Mouse (Mus musculus): Measurements from ENCODE around the gene Tmem50a. TPM values are rescaled to one million over a fixed set of nuclear protein-coding genes. Genes with fewer than 3 reads are reported as not detected.
A peak's percentile ranks its signal among the peaks of the same experiment; 100 is the strongest.
"Not testable (repeated sequence)": the region's sequence is repeated elsewhere in the genome, so short reads cannot be mapped to it uniquely, and the experiment has no call there.

The Tmem50a gene
- polyA plus RNA-seq, 1 experiment from 2014 or later, result 152 TPM

DNA sequence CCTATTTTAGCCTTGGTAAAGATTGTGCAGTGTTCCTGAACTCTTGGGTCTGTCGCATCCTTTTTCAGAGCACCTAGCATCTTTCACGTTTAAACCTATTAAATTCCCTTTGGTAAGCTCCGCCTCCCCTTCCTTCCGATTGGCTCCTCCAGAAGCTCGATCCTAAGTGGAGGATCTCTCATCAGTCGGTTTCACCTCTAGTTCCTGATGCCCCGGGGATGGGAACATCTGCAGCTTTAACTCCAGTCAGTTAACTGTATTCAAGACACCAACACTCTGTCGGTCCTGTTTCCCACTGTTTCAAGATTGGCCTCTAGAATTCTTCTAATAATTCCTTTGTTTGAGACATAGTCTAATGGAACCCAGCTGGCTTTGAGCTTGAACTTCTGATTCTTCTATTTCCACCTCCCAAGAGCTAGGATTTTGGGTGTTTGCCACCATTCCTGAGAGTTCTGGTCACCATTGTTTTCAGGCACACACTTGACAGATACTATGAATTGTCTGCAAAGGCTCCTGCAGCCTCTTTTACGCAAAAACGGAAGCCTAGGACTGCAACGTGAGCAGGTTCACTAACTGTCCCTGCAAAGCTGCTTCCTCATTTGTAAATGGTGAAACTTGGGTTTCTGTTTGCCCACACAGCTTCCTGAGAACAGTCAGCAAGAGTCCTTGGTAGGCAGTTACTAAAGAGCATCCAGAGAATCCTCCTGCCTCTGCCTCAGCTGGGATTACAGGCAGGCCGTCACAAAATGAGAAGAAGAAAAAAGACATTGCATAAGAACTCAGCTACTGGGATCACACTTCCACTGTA lies 5.1 kb upstream of the Tmem50a start:
- Histone ChIP-seq H3K9me3 (ENCODE audit: control insufficient read depth, low read length) (no peaks in the 10 kb centered on the region), H3K27me3 (replicated peaks; ENCODE audit: control insufficient read depth, insufficient read depth, low read length) (no peaks in the 10 kb centered on the region), H3K9ac (ENCODE audit: low read length) (no peak overlapping the region), H3K4me3 (ENCODE audit: low read depth, low read length) (no peak overlapping the region), H3K4me2 (ENCODE audit: low read length) (no peak overlapping the region), H3K27ac (ENCODE audit: low read depth) (no peak overlapping the region), H3K36me3 (ENCODE audit: control insufficient read depth, insufficient read depth, low read length) (0 out of 2 replicates have a peak, but pooled peaks cover 3% of the 10 kb centered on the region), H3K4me1 (replicated peaks; ENCODE audit: control insufficient read depth, insufficient read depth, low read length) (peaks cover 3% of the 10 kb centered on the region; the same call in 1 of the 2 replicates)
- 40% methylated on average over 12 of the region's 12 CpGs for WGBS
- no peak for DNase-seq (ENCODE audit: low spot score)
- ATAC-seq (replicated peaks; ENCODE audit: low FRiP score, low TSS enrichment, low read depth), result no peak

GRCm38 (mm10) chr4:134918381-134918780 lies 3.6 kb upstream of the Tmem50a start:
- Histone ChIP-seq H3K4me2 (ENCODE audit: low read length) (no peak overlapping the region), H3K27ac (ENCODE audit: low read depth) (no peak overlapping the region), H3K4me3 (ENCODE audit: low read depth, low read length) (no peak overlapping the region), H3K9me3 (ENCODE audit: control insufficient read depth, low read length) (no peaks in the 10 kb centered on the region), H3K4me1 (replicated peaks; ENCODE audit: control insufficient read depth, insufficient read depth, low read length) (peaks cover 9% of the 10 kb centered on the region), H3K9ac (ENCODE audit: low read length) (no peak overlapping the region), H3K36me3 (ENCODE audit: control insufficient read depth, insufficient read depth, low read length) (no peaks in the 10 kb centered on the region), H3K27me3 (replicated peaks; ENCODE audit: control insufficient read depth, insufficient read depth, low read length) (no peaks in the 10 kb centered on the region)
- DNase-seq (ENCODE audit: low spot score) (no peak), ATAC-seq (replicated peaks; ENCODE audit: low FRiP score, low TSS enrichment, low read depth) (no peak)
- 64% methylated on average over 7 of the region's 7 CpGs for WGBS

DNA sequence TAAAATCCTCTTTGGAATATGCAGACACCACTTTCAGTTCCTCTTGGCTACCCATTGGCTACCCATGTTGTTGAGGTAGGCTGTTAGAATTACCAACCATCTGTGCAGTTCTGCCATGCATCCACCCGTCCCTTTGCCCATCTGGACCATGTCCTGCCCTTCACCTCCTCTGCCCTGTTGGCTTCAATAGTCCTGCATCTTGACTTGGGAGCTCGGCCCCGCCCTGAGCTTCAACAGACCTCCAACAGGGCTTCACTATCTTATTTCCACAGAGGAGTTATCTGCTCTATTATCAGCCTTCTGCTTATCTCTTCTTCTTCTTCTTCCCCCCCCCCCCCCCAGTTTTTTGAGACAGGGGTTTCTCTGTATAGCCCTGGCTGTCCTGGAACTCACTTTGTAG lies 2.4 kb upstream of the Tmem50a start:
- WGBS, result 78% methylated on average over 3 of the region's 3 CpGs
- ATAC-seq (replicated peaks; ENCODE audit: low FRiP score, low TSS enrichment, low read depth), result no peak

DNA sequence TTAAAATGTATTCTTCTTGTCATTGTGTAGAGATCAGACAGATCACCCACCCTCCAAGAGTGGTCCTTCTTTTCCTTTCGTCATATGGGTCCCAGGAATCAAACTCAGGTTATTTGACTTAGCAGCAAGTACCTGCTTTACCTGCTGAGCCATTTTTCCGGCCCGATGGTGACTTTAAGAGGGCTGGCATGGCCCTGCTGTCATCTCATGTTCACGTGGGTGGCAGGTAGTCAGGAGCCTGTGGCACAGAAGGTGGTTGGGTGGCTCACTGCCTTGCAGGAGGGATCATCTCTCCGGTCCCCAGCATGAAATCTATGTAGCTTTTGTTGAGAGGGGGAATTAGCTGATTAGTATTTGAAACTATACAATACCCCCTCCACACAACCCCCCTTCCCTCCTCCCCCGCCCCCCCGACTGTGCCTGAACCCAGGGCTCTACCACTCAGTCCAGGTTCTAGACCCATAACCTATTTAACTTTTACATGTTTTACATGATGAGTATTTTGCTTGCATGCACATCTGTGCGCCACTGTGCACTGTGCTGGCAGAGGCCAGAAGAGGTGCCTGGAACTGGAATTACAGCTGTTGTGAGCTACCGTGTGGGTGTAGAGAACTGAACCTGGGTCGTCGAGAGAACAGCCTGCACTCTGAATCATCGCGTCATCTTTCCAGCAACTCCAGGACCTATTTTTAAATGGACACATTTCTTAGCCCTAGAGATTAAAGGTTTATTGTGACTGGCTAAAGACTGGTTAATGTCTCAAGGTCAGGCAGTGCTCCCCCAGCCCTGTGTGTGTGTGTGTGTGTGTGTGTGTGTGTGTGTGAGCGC lies 613 bp upstream of the Tmem50a start:
- no peaks in the 10 kb centered on the region for H3K27me3 ChIP-seq (replicated peaks; ENCODE audit: control insufficient read depth, insufficient read depth, low read length)
- peak overlapping the region; percentile 90; the same call in 1 of the 2 replicates for H3K9ac ChIP-seq (ENCODE audit: low read length)
- H3K9me3 ChIP-seq (ENCODE audit: control insufficient read depth, low read length), result no peaks in the 10 kb centered on the region
- ATAC-seq (replicated peaks; ENCODE audit: low FRiP score, low TSS enrichment, low read depth) (peak; percentile 37), DNase-seq (ENCODE audit: low spot score) (no peak)
- peak overlapping the region; percentile 85 for H3K4me2 ChIP-seq (ENCODE audit: low read length)
- peak overlapping the region; percentile 92 for H3K4me3 ChIP-seq (ENCODE audit: low read depth, low read length)
- peaks cover 9% of the 10 kb centered on the region for H3K4me1 ChIP-seq (replicated peaks; ENCODE audit: control insufficient read depth, insufficient read depth, low read length)
- 58% methylated on average over 14 of the region's 14 CpGs for WGBS
- peaks cover 7% of the 10 kb centered on the region for H3K36me3 ChIP-seq (ENCODE audit: control insufficient read depth, insufficient read depth, low read length)
- H3K27ac ChIP-seq (ENCODE audit: low read depth), result no peak overlapping the region

More for the DNA sequence above, 2.4 kb upstream of the Tmem50a start:
- H3K4me1 ChIP-seq (replicated peaks; ENCODE audit: control insufficient read depth, insufficient read depth, low read length), result peaks cover 9% of the 10 kb centered on the region
- no peak overlapping the region for H3K4me2 ChIP-seq (ENCODE audit: low read length)
- DNase-seq (ENCODE audit: low spot score), result no peak
- H3K9ac ChIP-seq (ENCODE audit: low read length), result no peak overlapping the region
- no peaks in the 10 kb centered on the region for H3K27me3 ChIP-seq (replicated peaks; ENCODE audit: control insufficient read depth, insufficient read depth, low read length)
- no peaks in the 10 kb centered on the region for H3K9me3 ChIP-seq (ENCODE audit: control insufficient read depth, low read length)
- H3K4me3 ChIP-seq (ENCODE audit: low read depth, low read length), result no peak overlapping the region
- no peak overlapping the region for H3K27ac ChIP-seq (ENCODE audit: low read depth)
- no peaks in the 10 kb centered on the region for H3K36me3 ChIP-seq (ENCODE audit: control insufficient read depth, insufficient read depth, low read length)

DNA sequence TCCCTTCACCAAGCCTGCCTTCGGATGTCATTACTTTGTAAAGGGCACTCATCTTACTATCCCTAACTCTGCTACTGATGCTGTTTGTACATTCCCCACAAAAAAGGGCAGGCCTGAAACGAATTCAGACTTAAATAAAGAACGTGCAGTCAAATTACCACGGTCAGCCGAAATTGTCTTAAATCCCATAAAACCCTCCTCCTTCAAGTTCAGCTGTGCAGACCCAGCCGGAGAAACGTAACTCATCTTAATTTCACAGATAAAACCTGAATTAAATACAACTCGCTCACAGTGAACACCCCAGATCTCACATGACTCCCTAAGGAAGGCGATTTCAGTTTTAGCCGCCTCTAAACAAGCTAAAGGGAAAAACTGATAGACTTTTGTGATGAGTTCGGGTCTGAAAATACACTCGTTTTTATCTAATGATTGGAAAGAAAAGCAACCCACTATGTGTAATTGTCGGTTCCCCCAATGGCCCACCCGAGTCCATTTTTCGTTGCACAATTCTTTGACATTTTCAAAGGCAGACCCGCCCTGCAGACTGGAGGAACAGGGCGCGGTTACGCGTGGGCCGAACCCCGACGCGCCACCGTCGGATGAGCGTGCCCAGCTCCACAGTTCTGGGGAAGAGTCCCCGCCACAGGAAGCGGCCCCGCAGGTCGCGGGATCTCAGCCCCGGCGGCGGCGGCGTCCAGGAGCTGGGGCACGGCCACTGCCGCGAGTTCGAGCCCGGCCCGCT lies 531 bp downstream of the Tmem50a start:
- ATAC-seq (replicated peaks; ENCODE audit: low FRiP score, low TSS enrichment, low read depth), result peak; percentile 65
- 1% methylated on average over 43 of the region's 43 CpGs for WGBS
- H3K27ac ChIP-seq (ENCODE audit: low read depth), result peak overlapping the region; percentile 86

DNA sequence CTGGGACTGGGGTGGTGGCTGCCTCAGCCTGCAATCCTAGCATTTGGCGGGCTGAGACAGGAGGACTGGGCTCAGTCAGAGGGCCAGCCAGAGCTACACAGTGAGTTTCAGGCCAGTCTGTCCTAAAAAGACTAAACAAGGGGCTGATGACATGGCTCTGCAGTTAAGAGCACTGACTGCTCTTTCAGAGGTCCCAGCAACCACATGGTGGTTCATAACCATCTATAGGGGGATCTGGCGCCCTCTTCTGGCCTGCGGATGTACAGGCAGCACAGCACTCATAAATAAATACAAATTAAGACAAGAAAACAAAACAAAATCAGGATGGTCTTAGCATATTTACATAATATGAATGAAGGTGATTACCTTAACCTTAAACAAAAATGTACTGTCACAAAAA lies 1.4 kb downstream of the Tmem50a start:
- Histone ChIP-seq H3K36me3 (ENCODE audit: control insufficient read depth, insufficient read depth, low read length) (peaks cover 24% of the 10 kb centered on the region), H3K27me3 (replicated peaks; ENCODE audit: control insufficient read depth, insufficient read depth, low read length) (no peaks in the 10 kb centered on the region), H3K9ac (ENCODE audit: low read length) (no peak overlapping the region), H3K9me3 (ENCODE audit: control insufficient read depth, low read length) (no peaks in the 10 kb centered on the region), H3K4me1 (replicated peaks; ENCODE audit: control insufficient read depth, insufficient read depth, low read length) (peaks cover 9% of the 10 kb centered on the region), H3K27ac (ENCODE audit: low read depth) (no peak overlapping the region), H3K4me3 (ENCODE audit: low read depth, low read length) (peak overlapping the region; percentile 92), H3K4me2 (ENCODE audit: low read length) (peak overlapping the region; percentile 85)
- no peak for ATAC-seq (replicated peaks; ENCODE audit: low FRiP score, low TSS enrichment, low read depth)
- peak; percentile 78 for DNase-seq (ENCODE audit: low spot score)
- WGBS, result 37% methylated on average over 3 of the region's 3 CpGs

More for the DNA sequence above, 531 bp downstream of the Tmem50a start:
- Histone ChIP-seq H3K4me2 (ENCODE audit: low read length) (peak overlapping the region; percentile 85), H3K27me3 (replicated peaks; ENCODE audit: control insufficient read depth, insufficient read depth, low read length) (no peaks in the 10 kb centered on the region), H3K9me3 (ENCODE audit: control insufficient read depth, low read length) (no peaks in the 10 kb centered on the region), H3K9ac (ENCODE audit: low read length) (peak overlapping the region; percentile 90), H3K4me1 (replicated peaks; ENCODE audit: control insufficient read depth, insufficient read depth, low read length) (peaks cover 9% of the 10 kb centered on the region), H3K36me3 (ENCODE audit: control insufficient read depth, insufficient read depth, low read length) (peaks cover 15% of the 10 kb centered on the region), H3K4me3 (ENCODE audit: low read depth, low read length) (peak overlapping the region; percentile 92)
- DNase-seq (ENCODE audit: low spot score), result no peak

DNA sequence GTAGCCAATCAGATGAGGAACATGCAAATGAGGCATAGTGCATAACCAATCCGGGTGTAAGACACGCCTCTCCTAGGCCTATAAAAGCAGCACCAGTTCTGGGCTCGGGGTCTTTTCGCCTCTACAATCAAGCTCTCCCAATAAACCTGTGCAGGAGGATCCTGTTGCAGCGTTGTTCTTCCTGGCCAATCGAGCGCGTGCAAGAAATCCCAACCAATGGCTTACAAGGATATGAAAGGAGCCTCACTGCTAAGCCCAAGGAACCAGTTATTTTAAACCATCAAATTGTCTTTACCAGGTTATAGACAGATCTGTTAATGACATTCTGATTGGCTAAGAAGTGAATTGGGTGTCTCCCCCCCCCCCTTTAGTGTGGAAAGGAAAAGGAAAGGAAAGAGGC lies 3.4 kb downstream of the Tmem50a start:
- not testable (repeated sequence) for DNase-seq (ENCODE audit: low spot score); H3K9ac ChIP-seq (ENCODE audit: low read length); ATAC-seq (replicated peaks; ENCODE audit: low FRiP score, low TSS enrichment, low read depth); H3K27ac ChIP-seq (ENCODE audit: low read depth); H3K4me2 ChIP-seq (ENCODE audit: low read length); H3K4me3 ChIP-seq (ENCODE audit: low read depth, low read length); H3K9me3 ChIP-seq (ENCODE audit: control insufficient read depth, low read length); H3K27me3 ChIP-seq (replicated peaks; ENCODE audit: control insufficient read depth, insufficient read depth, low read length); H3K4me1 ChIP-seq (replicated peaks; ENCODE audit: control insufficient read depth, insufficient read depth, low read length)
- WGBS, result 96% methylated on average over 6 of the region's 8 CpGs
- H3K36me3 ChIP-seq (ENCODE audit: control insufficient read depth, insufficient read depth, low read length), result peaks cover 44% of the 10 kb centered on the region

DNA sequence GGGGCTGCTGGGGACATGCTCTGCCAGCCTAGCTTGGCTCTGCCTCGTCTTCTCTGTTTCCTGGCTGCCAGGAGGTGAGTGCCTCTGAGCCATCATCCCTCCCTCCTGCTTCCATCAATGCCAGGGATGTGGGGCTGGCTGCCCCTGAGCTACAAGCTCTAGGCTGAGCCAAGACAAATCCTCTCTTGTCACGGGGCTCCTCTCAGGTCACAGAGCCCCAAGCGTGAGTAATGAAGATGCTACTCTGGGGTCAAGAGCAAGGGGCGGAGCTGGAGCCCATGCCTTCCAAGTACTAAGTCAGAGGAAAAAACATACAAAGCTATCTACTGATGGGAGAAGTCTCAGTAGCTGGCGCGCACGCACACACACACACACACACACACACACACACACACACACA lies 11.8 kb downstream of the Tmem50a start:
- 79% methylated on average over 7 of the region's 7 CpGs for WGBS
- no peaks in the 10 kb centered on the region for H3K9me3 ChIP-seq (ENCODE audit: control insufficient read depth, low read length)
- ATAC-seq (replicated peaks; ENCODE audit: low FRiP score, low TSS enrichment, low read depth) (no peak), DNase-seq (ENCODE audit: low spot score) (no peak)
- no peak overlapping the region for H3K4me2 ChIP-seq (ENCODE audit: low read length)
- H3K4me3 ChIP-seq (ENCODE audit: low read depth, low read length), result no peak overlapping the region
- peaks cover 98% of the 10 kb centered on the region for H3K36me3 ChIP-seq (ENCODE audit: control insufficient read depth, insufficient read depth, low read length)
- H3K9ac ChIP-seq (ENCODE audit: low read length), result no peak overlapping the region
- H3K4me1 ChIP-seq (replicated peaks; ENCODE audit: control insufficient read depth, insufficient read depth, low read length), result no peaks in the 10 kb centered on the region
- H3K27ac ChIP-seq (ENCODE audit: low read depth), result no peak overlapping the region
- no peaks in the 10 kb centered on the region for H3K27me3 ChIP-seq (replicated peaks; ENCODE audit: control insufficient read depth, insufficient read depth, low read length)

Data from intestine, embryonic 14.5 days (tissue).